Mouse (Mus musculus): ENCODE results near the gene Pafah1b1. TPM values are rescaled to one million over a fixed set of nuclear protein-coding genes. Genes with fewer than 3 reads are reported as not detected.

Gene Pafah1b1
- polyA plus RNA-seq, 1 experiment from 2014 or later: 46.0 TPM

DNA sequence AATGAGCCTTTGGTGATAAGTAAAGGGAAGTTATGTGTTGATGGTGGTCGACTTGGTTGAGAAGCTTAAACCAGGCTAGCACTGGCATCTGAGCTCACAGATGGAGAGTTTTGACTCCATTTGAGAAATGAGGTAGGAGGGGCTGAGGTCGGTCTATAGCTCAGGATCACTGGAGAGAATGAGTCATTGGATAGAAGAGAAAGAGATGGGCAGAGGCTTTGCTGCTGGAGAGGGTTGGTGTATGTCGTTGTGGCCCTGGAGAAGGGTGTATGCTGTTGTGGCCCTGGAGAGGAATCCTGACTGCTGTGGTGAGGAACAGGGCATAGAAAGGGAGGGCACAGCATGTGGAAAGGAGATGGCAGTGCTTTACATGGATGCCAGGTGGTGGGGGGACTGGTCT is 68.5 kb downstream of the Pafah1b1 start:
- peaks cover 26% of the 10 kb centered on the region for H3K36me3 ChIP-seq (ENCODE audit: control insufficient read depth, insufficient read depth, low read length)
- H3K27me3 ChIP-seq (replicated peaks; ENCODE audit: control insufficient read depth, insufficient read depth, low read length): no peaks in the 10 kb centered on the region
- H3K4me1 ChIP-seq (ENCODE audit: control insufficient read depth, insufficient read depth, low read depth, low read length): peaks cover 25% of the 10 kb centered on the region
- 86% methylated on average over 3 of the region's 3 CpGs for WGBS
- no peak overlapping the region for H3K27ac ChIP-seq (ENCODE audit: low read depth, low read length)
- H3K4me2 ChIP-seq (ENCODE audit: low read length): no peak overlapping the region
- no peak overlapping the region for H3K4me3 ChIP-seq (ENCODE audit: low read length)
- H3K9me3 ChIP-seq (ENCODE audit: control insufficient read depth, low read length): no peaks in the 10 kb centered on the region
- no peak for ATAC-seq
- H3K9ac ChIP-seq (ENCODE audit: low read depth, low read length): no peak overlapping the region

DNA sequence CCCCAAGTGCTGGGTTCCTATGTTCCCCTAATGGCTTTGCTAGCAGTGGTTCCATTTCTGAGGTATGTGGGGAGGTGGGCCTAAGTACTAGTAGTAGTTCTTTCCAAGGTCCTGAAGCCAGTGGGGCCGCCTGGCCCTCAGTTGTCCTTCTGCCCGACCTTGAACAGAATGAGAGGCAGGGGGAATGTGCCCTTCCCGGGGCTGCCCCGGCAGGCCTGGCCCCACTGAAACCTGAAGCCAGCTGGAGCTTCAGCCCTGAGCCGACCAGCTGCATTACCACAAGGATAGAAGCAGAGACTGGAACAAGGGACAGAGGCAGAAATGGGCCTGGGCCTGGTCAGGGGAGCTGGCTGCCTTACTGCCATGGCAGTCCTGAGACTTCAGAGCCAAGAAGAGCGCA is 71.1 kb downstream of the Pafah1b1 start:
- Histone ChIP-seq H3K27ac (ENCODE audit: low read depth, low read length) (peak overlapping the region; percentile 64; the same call in 1 of the 2 replicates), H3K9ac (ENCODE audit: low read depth, low read length) (no peak overlapping the region), H3K4me2 (ENCODE audit: low read length) (no peak overlapping the region), H3K4me1 (ENCODE audit: control insufficient read depth, insufficient read depth, low read depth, low read length) (peaks cover 37% of the 10 kb centered on the region), H3K36me3 (ENCODE audit: control insufficient read depth, insufficient read depth, low read length) (peaks cover 12% of the 10 kb centered on the region), H3K9me3 (ENCODE audit: control insufficient read depth, low read length) (no peaks in the 10 kb centered on the region), H3K4me3 (ENCODE audit: low read length) (no peak overlapping the region), H3K27me3 (replicated peaks; ENCODE audit: control insufficient read depth, insufficient read depth, low read length) (no peaks in the 10 kb centered on the region)
- WGBS: 68% methylated on average over 6 of the region's 6 CpGs
- no peak for ATAC-seq

DNA sequence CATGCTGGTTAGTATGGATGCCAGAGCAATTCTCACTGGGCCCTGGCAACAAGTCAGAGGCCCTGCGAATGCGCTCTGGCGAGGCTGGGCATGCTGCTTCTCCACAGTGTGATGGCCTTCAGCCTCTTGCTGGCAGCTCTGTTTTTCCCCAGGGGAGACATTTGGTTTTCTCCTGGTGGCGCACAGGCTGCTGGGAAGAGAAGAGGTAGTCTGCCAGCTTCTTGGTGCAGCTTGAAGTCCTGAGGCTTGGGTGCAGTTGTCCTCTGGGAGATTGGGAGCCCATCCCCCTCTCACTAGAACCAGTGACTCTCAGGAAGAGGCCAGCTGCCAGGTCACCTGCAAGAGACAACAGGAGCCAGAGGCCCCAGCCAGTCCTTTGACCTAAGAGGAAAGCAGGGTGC is 71.7 kb downstream of the Pafah1b1 start:
- Histone ChIP-seq H3K9me3 (ENCODE audit: control insufficient read depth, low read length) (no peaks in the 10 kb centered on the region), H3K4me1 (ENCODE audit: control insufficient read depth, insufficient read depth, low read depth, low read length) (peaks cover 37% of the 10 kb centered on the region), H3K4me2 (ENCODE audit: low read length) (0 out of 2 replicates have a peak overlapping the region, but pooled peaks have one; percentile 2), H3K36me3 (ENCODE audit: control insufficient read depth, insufficient read depth, low read length) (peaks cover 6% of the 10 kb centered on the region), H3K27me3 (replicated peaks; ENCODE audit: control insufficient read depth, insufficient read depth, low read length) (no peaks in the 10 kb centered on the region), H3K9ac (ENCODE audit: low read depth, low read length) (no peak overlapping the region), H3K27ac (ENCODE audit: low read depth, low read length) (peak overlapping the region; percentile 64), H3K4me3 (ENCODE audit: low read length) (no peak overlapping the region)
- no peak for ATAC-seq
- WGBS: 60% methylated on average over 4 of the region's 4 CpGs

DNA sequence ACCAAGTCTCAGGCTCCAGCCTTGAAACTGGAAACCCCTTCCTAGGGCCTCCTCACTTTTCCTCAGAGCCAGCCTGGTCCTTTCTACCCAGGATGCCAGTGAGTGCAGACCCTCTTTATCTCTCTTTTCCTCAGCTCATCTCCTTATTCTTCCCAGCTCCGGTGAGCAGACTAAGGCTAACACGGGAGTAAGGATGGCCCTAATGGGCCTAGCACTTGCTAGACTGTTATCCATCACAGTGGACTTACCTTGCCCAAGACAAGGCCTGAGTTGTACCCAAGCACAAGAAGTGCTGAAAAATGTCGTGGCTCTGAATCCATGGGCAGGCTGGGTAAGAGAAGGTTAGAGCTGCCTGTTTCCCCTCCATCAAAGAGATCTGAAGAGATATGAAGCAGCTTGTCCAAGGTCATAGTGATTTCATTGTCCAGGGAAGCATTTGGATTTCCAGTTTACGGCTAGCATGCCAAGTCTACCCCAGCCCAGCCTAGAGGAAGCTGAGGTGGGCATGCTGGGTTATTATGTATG is 73.8 kb downstream of the Pafah1b1 start:
- Histone ChIP-seq H3K4me1 (ENCODE audit: control insufficient read depth, insufficient read depth, low read depth, low read length) (peaks cover 37% of the 10 kb centered on the region), H3K9ac (ENCODE audit: low read depth, low read length) (peak overlapping the region; percentile 84; the same call in 1 of the 2 replicates), H3K4me3 (ENCODE audit: low read length) (peak overlapping the region; percentile 75), H3K4me2 (ENCODE audit: low read length) (peak overlapping the region; percentile 91), H3K36me3 (ENCODE audit: control insufficient read depth, insufficient read depth, low read length) (no peaks in the 10 kb centered on the region), H3K27ac (ENCODE audit: low read depth, low read length) (no peak overlapping the region), H3K27me3 (replicated peaks; ENCODE audit: control insufficient read depth, insufficient read depth, low read length) (no peaks in the 10 kb centered on the region), H3K9me3 (ENCODE audit: control insufficient read depth, low read length) (no peaks in the 10 kb centered on the region)
- no peak for ATAC-seq
- 51% methylated on average over 4 of the region's 4 CpGs for WGBS

DNA sequence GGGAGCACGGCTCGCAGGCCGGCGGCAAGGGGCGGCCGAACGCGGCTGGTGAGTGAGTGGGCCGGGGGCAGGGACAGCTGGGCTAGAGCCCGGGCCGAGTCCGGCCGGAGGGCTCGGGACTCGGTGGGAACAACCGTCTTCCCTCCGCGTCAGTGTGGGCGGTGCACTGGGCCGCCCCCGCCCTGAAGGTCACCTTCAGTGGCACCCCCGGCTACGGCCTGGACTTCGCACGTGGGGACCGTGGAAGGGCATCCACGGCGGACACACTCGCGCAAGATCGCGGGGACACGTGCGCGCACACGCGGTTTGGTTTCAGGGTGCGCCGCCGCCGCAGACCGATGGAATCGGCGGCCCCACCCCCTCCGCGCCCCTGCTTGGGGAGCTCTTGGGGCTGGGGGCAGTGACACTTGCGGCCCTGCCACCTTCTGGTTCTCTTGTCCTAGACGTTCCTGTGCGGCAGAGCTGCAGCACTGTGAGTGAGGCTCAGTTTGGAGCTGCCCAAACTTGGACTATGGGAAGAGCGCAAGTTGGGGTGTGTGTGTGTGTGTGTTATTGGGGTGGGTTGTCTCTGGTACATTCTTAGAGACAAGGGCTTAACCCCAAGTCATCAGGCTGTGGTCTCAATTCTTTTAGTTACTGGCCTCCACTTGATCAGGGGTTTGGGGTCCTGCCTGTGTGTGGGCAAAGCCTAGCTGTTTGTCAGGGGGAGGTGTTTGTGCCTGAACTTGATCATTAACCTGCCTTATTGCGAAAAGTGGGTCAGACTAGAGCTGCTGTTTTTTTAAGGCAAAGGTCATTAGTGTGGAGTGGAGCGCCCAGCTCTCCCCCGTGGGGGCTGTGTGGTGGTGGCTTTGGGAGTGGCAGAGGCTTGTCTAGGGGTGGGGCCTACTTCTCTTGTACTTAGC is 74.6 kb downstream of the Pafah1b1 start:
- H3K9ac ChIP-seq (ENCODE audit: low read depth, low read length): peak overlapping the region; percentile 84
- peak overlapping the region; percentile 75 for H3K4me3 ChIP-seq (ENCODE audit: low read length)
- no peaks in the 10 kb centered on the region for H3K27me3 ChIP-seq (replicated peaks; ENCODE audit: control insufficient read depth, insufficient read depth, low read length)
- H3K27ac ChIP-seq (ENCODE audit: low read depth, low read length): peak overlapping the region; percentile 66
- no peaks in the 10 kb centered on the region for H3K36me3 ChIP-seq (ENCODE audit: control insufficient read depth, insufficient read depth, low read length)
- peaks cover 37% of the 10 kb centered on the region for H3K4me1 ChIP-seq (ENCODE audit: control insufficient read depth, insufficient read depth, low read depth, low read length)
- no peaks in the 10 kb centered on the region for H3K9me3 ChIP-seq (ENCODE audit: control insufficient read depth, low read length)
- whole genome bisulfite sequencing: 2% methylated on average over 53 of the region's 53 CpGs
- ATAC-seq: peak; percentile 53
- H3K4me2 ChIP-seq (ENCODE audit: low read length): peak overlapping the region; percentile 91

DNA sequence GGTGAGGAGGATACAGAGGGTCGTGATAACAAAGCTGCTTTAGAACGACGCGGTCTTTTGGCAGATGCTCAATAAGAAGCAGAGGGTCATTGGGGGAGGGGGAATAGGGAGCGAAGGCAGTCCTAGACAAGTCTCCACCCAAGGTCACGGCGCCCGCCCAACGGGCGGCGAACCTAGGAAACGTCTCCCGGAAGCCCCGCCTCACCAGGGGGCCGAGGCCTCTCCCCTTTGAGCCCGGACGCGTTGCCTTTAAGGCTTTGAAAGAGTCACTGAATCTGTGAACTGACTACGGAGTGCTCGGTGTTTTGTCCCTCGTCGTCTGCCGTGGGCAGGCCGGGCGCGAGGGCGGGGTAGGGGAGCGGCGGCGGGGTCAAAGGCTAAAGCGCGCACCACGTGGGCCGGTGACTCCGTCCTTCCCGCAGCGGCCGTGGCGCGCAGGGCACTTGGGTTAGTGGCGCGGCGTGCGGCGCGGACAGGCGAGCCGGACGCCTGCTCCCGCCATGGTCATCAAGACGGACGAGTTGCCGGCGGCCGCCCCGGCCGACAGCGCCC is 75.3 kb downstream of the Pafah1b1 start, which contains the start of gene Cluh:
TSS of gene Cluh (plus strand) at position 401 of the 552 bp plus-strand sequence.
- peak within 1 kb of the TSS; percentile 75 for H3K4me3 ChIP-seq (ENCODE audit: low read length)
- H3K9ac ChIP-seq (ENCODE audit: low read depth, low read length): peak within 1 kb of the TSS; percentile 84
- H3K27me3 ChIP-seq (replicated peaks; ENCODE audit: control insufficient read depth, insufficient read depth, low read length): no peaks in the 10 kb centered on the region
- peak within 1 kb of the TSS; percentile 91 for H3K4me2 ChIP-seq (ENCODE audit: low read length)
- no peaks in the 10 kb centered on the region for H3K36me3 ChIP-seq (ENCODE audit: control insufficient read depth, insufficient read depth, low read length)
- WGBS: under 1% methylated on average over 48 of the region's 58 CpGs
- H3K9me3 ChIP-seq (ENCODE audit: control insufficient read depth, low read length): no peaks in the 10 kb centered on the region
- H3K4me1 ChIP-seq (ENCODE audit: control insufficient read depth, insufficient read depth, low read depth, low read length): peaks cover 37% of the 10 kb centered on the region
- peak; percentile 88 for ATAC-seq
- peak within 1 kb of the TSS; percentile 66 for H3K27ac ChIP-seq (ENCODE audit: low read depth, low read length)

DNA sequence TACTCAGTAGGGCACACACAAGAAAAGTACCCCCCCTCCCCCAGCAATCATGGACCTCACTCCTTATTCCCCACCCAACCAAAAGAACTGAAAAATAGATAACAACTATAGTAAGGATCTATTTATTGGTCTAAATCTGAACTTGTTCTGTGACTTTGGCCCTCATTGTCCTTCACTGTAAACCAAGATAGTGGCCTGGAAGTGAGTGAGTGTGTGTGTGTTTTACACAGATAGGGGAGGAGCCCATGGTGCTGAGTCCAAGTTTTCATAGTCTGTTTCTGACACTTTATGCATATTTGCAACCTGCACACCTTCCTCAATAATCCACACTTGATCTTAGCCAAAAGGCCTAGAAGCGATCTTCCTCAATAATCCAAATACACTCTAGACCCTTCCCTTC is 75.8 kb downstream of the Pafah1b1 start:
- Histone ChIP-seq H3K4me2 (ENCODE audit: low read length) (peak overlapping the region; percentile 91), H3K4me1 (ENCODE audit: control insufficient read depth, insufficient read depth, low read depth, low read length) (peaks cover 37% of the 10 kb centered on the region), H3K9me3 (ENCODE audit: control insufficient read depth, low read length) (no peaks in the 10 kb centered on the region), H3K9ac (ENCODE audit: low read depth, low read length) (peak overlapping the region; percentile 84), H3K27me3 (replicated peaks; ENCODE audit: control insufficient read depth, insufficient read depth, low read length) (no peaks in the 10 kb centered on the region), H3K36me3 (ENCODE audit: control insufficient read depth, insufficient read depth, low read length) (no peaks in the 10 kb centered on the region), H3K4me3 (ENCODE audit: low read length) (peak overlapping the region; percentile 75), H3K27ac (ENCODE audit: low read depth, low read length) (peak overlapping the region; percentile 66)
- WGBS: 4% methylated on average over 1 of the region's 1 CpGs
- peak; percentile 28; the same call in 1 of the 2 replicates for ATAC-seq

DNA sequence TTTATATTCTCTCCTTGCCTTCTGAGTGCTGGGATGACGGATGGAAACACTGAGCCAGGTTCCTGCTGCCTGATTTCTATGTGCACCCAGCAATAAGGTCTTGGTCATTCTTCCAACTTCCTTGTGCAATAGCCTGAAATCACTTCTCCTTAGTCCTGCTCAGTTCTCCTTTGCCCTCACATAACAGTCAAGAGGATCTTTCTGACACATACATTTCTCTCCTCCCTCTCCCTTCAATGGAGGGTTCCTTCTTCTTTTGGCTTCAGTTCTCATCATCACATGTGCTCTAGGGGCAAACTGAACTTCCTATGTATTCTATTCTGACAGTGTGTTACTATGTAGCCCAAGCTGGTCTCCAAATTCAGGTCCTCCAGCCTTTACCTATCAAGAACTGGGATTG is 76.5 kb downstream of the Pafah1b1 start:
- ATAC-seq: no peak
- H3K27ac ChIP-seq (ENCODE audit: low read depth, low read length): no peak overlapping the region

DNA sequence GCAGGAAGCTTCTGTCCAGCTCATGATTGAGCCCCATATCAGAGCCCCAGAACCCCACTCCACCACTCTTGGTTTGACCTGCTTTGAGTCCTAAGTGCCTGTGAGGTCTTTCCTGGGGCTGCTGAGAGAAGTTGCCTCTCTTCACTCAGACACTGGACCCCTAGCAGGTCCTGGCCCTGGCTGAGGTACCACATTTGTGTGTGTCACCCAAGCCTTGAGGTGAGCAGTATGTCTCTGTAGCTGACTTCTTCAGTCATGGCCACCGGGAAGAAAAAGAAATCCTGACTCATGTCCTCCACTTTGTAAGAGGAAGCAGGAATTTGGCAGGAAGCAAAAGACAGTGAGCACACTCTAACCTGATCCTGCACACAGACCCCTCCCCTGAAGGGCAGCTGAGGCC is 84.8 kb downstream of the Pafah1b1 start:
- no peak overlapping the region for H3K4me3 ChIP-seq (ENCODE audit: low read length)
- H3K36me3 ChIP-seq (ENCODE audit: control insufficient read depth, insufficient read depth, low read length): no peaks in the 10 kb centered on the region
- H3K27me3 ChIP-seq (replicated peaks; ENCODE audit: control insufficient read depth, insufficient read depth, low read length): no peaks in the 10 kb centered on the region
- 78% methylated on average over 1 of the region's 1 CpGs for WGBS
- H3K9ac ChIP-seq (ENCODE audit: low read depth, low read length): no peak overlapping the region
- no peak for ATAC-seq
- peaks cover 8% of the 10 kb centered on the region for H3K4me1 ChIP-seq (ENCODE audit: control insufficient read depth, insufficient read depth, low read depth, low read length)
- no peak overlapping the region for H3K27ac ChIP-seq (ENCODE audit: low read depth, low read length)
- H3K4me2 ChIP-seq (ENCODE audit: low read length): no peak overlapping the region
- no peaks in the 10 kb centered on the region for H3K9me3 ChIP-seq (ENCODE audit: control insufficient read depth, low read length)

More for the DNA sequence above, 76.5 kb downstream of the Pafah1b1 start:
- Histone ChIP-seq H3K9ac (ENCODE audit: low read depth, low read length) (no peak overlapping the region), H3K27me3 (replicated peaks; ENCODE audit: control insufficient read depth, insufficient read depth, low read length) (no peaks in the 10 kb centered on the region), H3K4me1 (ENCODE audit: control insufficient read depth, insufficient read depth, low read depth, low read length) (peaks cover 32% of the 10 kb centered on the region), H3K4me2 (ENCODE audit: low read length) (no peak overlapping the region), H3K9me3 (ENCODE audit: control insufficient read depth, low read length) (no peaks in the 10 kb centered on the region), H3K4me3 (ENCODE audit: low read length) (no peak overlapping the region), H3K36me3 (ENCODE audit: control insufficient read depth, insufficient read depth, low read length) (no peaks in the 10 kb centered on the region)
- WGBS: 100% methylated on average over 1 of the region's 1 CpGs

Data from hindbrain, embryonic 16.5 days (tissue).